Mouse (Mus musculus) bone marrow, adult 2 months (tissue): ENCODE measurements around the gene Nebl.

Source experiments
- CTCF ChIP-seq: fragments of 200-500 bp; IDR thresholded peaks from 2 replicates; pipeline ENCODE4 v1.5.1; 2011; ENCODE audit warnings: low read length, control low read depth; ENCODE audit not compliant: control insufficient read depth, insufficient read depth
- POLR2A ChIP-seq: fragments of 200-500 bp; IDR thresholded peaks from 2 replicates; pipeline ENCODE4 v1.6.1; 2011; ENCODE audit warnings: low read depth, mild to moderate bottlenecking, control low read depth, low read length, borderline replicate concordance; ENCODE audit not compliant: control insufficient read depth

GRCm38 (mm10) chr2:17326590-17326989, 404.7 kb downstream of the Nebl start:
- TF ChIP-seq CTCF (no peak), POLR2A (no peak)
